Mouse (Mus musculus): ENCODE measurements at regions not wholly inside any gene's neighbourhood (a gene's known extent, or its start where the extent isn't known, plus 50 kb on each side); places are given as distances from the start of the nearest gene placed in this dataset.
A peak's percentile ranks its signal among the peaks of the same experiment; 100 is the strongest.

- Histone ChIP-seq H3K9me3 (ENCODE audit: control insufficient read depth, low read length) (no peaks in the 10 kb centered on the region), H3K27ac (ENCODE audit: low read depth, low read length) (no peak overlapping the region), H3K4me1 (replicated peaks; ENCODE audit: control insufficient read depth, insufficient read depth, low read length) (no peaks in the 10 kb centered on the region), H3K9ac (ENCODE audit: low read depth, low read length) (no peak overlapping the region), H3K4me3 (ENCODE audit: low read depth, low read length) (no peak overlapping the region), H3K36me3 (ENCODE audit: control insufficient read depth, insufficient read depth, low read length) (no peaks in the 10 kb centered on the region), H3K27me3 (replicated peaks; ENCODE audit: control insufficient read depth, insufficient read depth, low read length) (no peaks in the 10 kb centered on the region), H3K4me2 (no peak overlapping the region)
- 82% methylated on average over 2 of the region's 2 CpGs for WGBS
- ATAC-seq (replicated peaks; ENCODE audit: low FRiP score) (no peak), DNase-seq (ENCODE audit: low spot score) (no peak)
These were observed 137.1 kb downstream of the Plekhb2 start for GRCm38 (mm10) chr1:34986861-34987260.

GRCm38 (mm10) chr1:34987650-34988221 is 138.0 kb downstream of the Plekhb2 start:
- no peaks in the 10 kb centered on the region for H3K27me3 ChIP-seq (replicated peaks; ENCODE audit: control insufficient read depth, insufficient read depth, low read length)
- no peaks in the 10 kb centered on the region for H3K36me3 ChIP-seq (ENCODE audit: control insufficient read depth, insufficient read depth, low read length)
- 77% methylated on average over 8 of the region's 8 CpGs for WGBS
- DNase-seq (ENCODE audit: low spot score) = no peak
- no peaks in the 10 kb centered on the region for H3K9me3 ChIP-seq (ENCODE audit: control insufficient read depth, low read length)
- H3K4me1 ChIP-seq (replicated peaks; ENCODE audit: control insufficient read depth, insufficient read depth, low read length) = no peaks in the 10 kb centered on the region
- no peak overlapping the region for H3K4me2 ChIP-seq
- H3K27ac ChIP-seq (ENCODE audit: low read depth, low read length) = no peak overlapping the region
- no peak overlapping the region for H3K9ac ChIP-seq (ENCODE audit: low read depth, low read length)
- no peak for ATAC-seq (replicated peaks; ENCODE audit: low FRiP score)
- no peak overlapping the region for H3K4me3 ChIP-seq (ENCODE audit: low read depth, low read length)

- ATAC-seq (replicated peaks; ENCODE audit: low FRiP score) = no peak
- no peak for DNase-seq (ENCODE audit: low spot score)
- Histone ChIP-seq H3K27me3 (replicated peaks; ENCODE audit: control insufficient read depth, insufficient read depth, low read length) (no peaks in the 10 kb centered on the region), H3K27ac (ENCODE audit: low read depth, low read length) (no peak overlapping the region), H3K36me3 (ENCODE audit: control insufficient read depth, insufficient read depth, low read length) (no peaks in the 10 kb centered on the region), H3K4me3 (ENCODE audit: low read depth, low read length) (no peak overlapping the region), H3K4me2 (no peak overlapping the region), H3K4me1 (replicated peaks; ENCODE audit: control insufficient read depth, insufficient read depth, low read length) (no peaks in the 10 kb centered on the region), H3K9ac (ENCODE audit: low read depth, low read length) (no peak overlapping the region), H3K9me3 (ENCODE audit: control insufficient read depth, low read length) (no peaks in the 10 kb centered on the region)
- WGBS = 77% methylated on average over 7 of the region's 7 CpGs
These were observed 138.4 kb downstream of the Plekhb2 start for GRCm38 (mm10) chr1:34988225-34988624.

GRCm38 (mm10) chr1:35000801-35001200 is 151.0 kb downstream of the Plekhb2 start:
- Histone ChIP-seq H3K9me3 (ENCODE audit: control insufficient read depth, low read length) (no peaks in the 10 kb centered on the region), H3K36me3 (ENCODE audit: control insufficient read depth, insufficient read depth, low read length) (no peaks in the 10 kb centered on the region), H3K27me3 (replicated peaks; ENCODE audit: control insufficient read depth, insufficient read depth, low read length) (no peaks in the 10 kb centered on the region), H3K27ac (ENCODE audit: low read depth, low read length) (no peak overlapping the region), H3K9ac (ENCODE audit: low read depth, low read length) (no peak overlapping the region), H3K4me2 (no peak overlapping the region), H3K4me1 (replicated peaks; ENCODE audit: control insufficient read depth, insufficient read depth, low read length) (no peaks in the 10 kb centered on the region), H3K4me3 (ENCODE audit: low read depth, low read length) (no peak overlapping the region)
- DNase-seq (ENCODE audit: low spot score) (no peak), ATAC-seq (replicated peaks; ENCODE audit: low FRiP score) (no peak)
- 79% methylated on average over 1 of the region's 1 CpGs for WGBS

- no peaks in the 10 kb centered on the region for H3K9me3 ChIP-seq (ENCODE audit: control insufficient read depth, low read length)
- H3K4me3 ChIP-seq (ENCODE audit: low read depth, low read length) = no peak overlapping the region
- no peak overlapping the region for H3K27ac ChIP-seq (ENCODE audit: low read depth, low read length)
- 62% methylated on average over 4 of the region's 4 CpGs for WGBS
- DNase-seq (ENCODE audit: low spot score) = peak; percentile 33
- H3K9ac ChIP-seq (ENCODE audit: low read depth, low read length) = no peak overlapping the region
- no peak overlapping the region for H3K4me2 ChIP-seq
- no peaks in the 10 kb centered on the region for H3K27me3 ChIP-seq (replicated peaks; ENCODE audit: control insufficient read depth, insufficient read depth, low read length)
- no peak for ATAC-seq (replicated peaks; ENCODE audit: low FRiP score)
- H3K4me1 ChIP-seq (replicated peaks; ENCODE audit: control insufficient read depth, insufficient read depth, low read length) = no peaks in the 10 kb centered on the region
- no peaks in the 10 kb centered on the region for H3K36me3 ChIP-seq (ENCODE audit: control insufficient read depth, insufficient read depth, low read length)
These were observed 167.7 kb downstream of the Plekhb2 start for GRCm38 (mm10) chr1:35017471-35017870.

GRCm38 (mm10) chr1:35032619-35033018 is 182.8 kb downstream of the Plekhb2 start:
- no peak overlapping the region for H3K4me3 ChIP-seq (ENCODE audit: low read depth, low read length)
- no peaks in the 10 kb centered on the region for H3K36me3 ChIP-seq (ENCODE audit: control insufficient read depth, insufficient read depth, low read length)
- 57% methylated on average over 4 of the region's 4 CpGs for WGBS
- H3K27ac ChIP-seq (ENCODE audit: low read depth, low read length) = no peak overlapping the region
- no peaks in the 10 kb centered on the region for H3K4me1 ChIP-seq (replicated peaks; ENCODE audit: control insufficient read depth, insufficient read depth, low read length)
- H3K9ac ChIP-seq (ENCODE audit: low read depth, low read length) = no peak overlapping the region
- no peak overlapping the region for H3K4me2 ChIP-seq
- no peaks in the 10 kb centered on the region for H3K9me3 ChIP-seq (ENCODE audit: control insufficient read depth, low read length)
- H3K27me3 ChIP-seq (replicated peaks; ENCODE audit: control insufficient read depth, insufficient read depth, low read length) = no peaks in the 10 kb centered on the region
- DNase-seq (ENCODE audit: low spot score) = no peak
- ATAC-seq (replicated peaks; ENCODE audit: low FRiP score) = no peak

GRCm38 (mm10) chr1:35072811-35073210 is 223.0 kb downstream of the Plekhb2 start:
- Histone ChIP-seq H3K9me3 (ENCODE audit: control insufficient read depth, low read length) (no peaks in the 10 kb centered on the region), H3K27me3 (replicated peaks; ENCODE audit: control insufficient read depth, insufficient read depth, low read length) (no peaks in the 10 kb centered on the region), H3K4me3 (ENCODE audit: low read depth, low read length) (no peak overlapping the region), H3K36me3 (ENCODE audit: control insufficient read depth, insufficient read depth, low read length) (no peaks in the 10 kb centered on the region), H3K27ac (ENCODE audit: low read depth, low read length) (no peak overlapping the region), H3K9ac (ENCODE audit: low read depth, low read length) (no peak overlapping the region), H3K4me2 (no peak overlapping the region), H3K4me1 (replicated peaks; ENCODE audit: control insufficient read depth, insufficient read depth, low read length) (no peaks in the 10 kb centered on the region)
- ATAC-seq (replicated peaks; ENCODE audit: low FRiP score) = no peak
- DNase-seq (ENCODE audit: low spot score) = no peak
- WGBS = 82% methylated on average over 1 of the region's 1 CpGs

GRCm38 (mm10) chr1:35094873-35095272 is 245.1 kb downstream of the Plekhb2 start:
- no peaks in the 10 kb centered on the region for H3K27me3 ChIP-seq (replicated peaks; ENCODE audit: control insufficient read depth, insufficient read depth, low read length)
- ATAC-seq (replicated peaks; ENCODE audit: low FRiP score) (no peak), DNase-seq (ENCODE audit: low spot score) (no peak)
- H3K4me2 ChIP-seq = no peak overlapping the region
- no peak overlapping the region for H3K9ac ChIP-seq (ENCODE audit: low read depth, low read length)
- no peaks in the 10 kb centered on the region for H3K36me3 ChIP-seq (ENCODE audit: control insufficient read depth, insufficient read depth, low read length)
- no peak overlapping the region for H3K27ac ChIP-seq (ENCODE audit: low read depth, low read length)
- 36% methylated on average over 1 of the region's 1 CpGs for WGBS
- H3K4me1 ChIP-seq (replicated peaks; ENCODE audit: control insufficient read depth, insufficient read depth, low read length) = no peaks in the 10 kb centered on the region
- H3K9me3 ChIP-seq (ENCODE audit: control insufficient read depth, low read length) = no peaks in the 10 kb centered on the region
- no peak overlapping the region for H3K4me3 ChIP-seq (ENCODE audit: low read depth, low read length)

- Histone ChIP-seq H3K4me3 (ENCODE audit: low read depth, low read length) (no peak overlapping the region), H3K27ac (ENCODE audit: low read depth, low read length) (no peak overlapping the region), H3K36me3 (ENCODE audit: control insufficient read depth, insufficient read depth, low read length) (no peaks in the 10 kb centered on the region), H3K9ac (ENCODE audit: low read depth, low read length) (no peak overlapping the region), H3K4me2 (no peak overlapping the region), H3K4me1 (replicated peaks; ENCODE audit: control insufficient read depth, insufficient read depth, low read length) (no peaks in the 10 kb centered on the region), H3K27me3 (replicated peaks; ENCODE audit: control insufficient read depth, insufficient read depth, low read length) (no peaks in the 10 kb centered on the region), H3K9me3 (ENCODE audit: control insufficient read depth, low read length) (no peaks in the 10 kb centered on the region)
- DNase-seq (ENCODE audit: low spot score) (no peak), ATAC-seq (replicated peaks; ENCODE audit: low FRiP score) (no peak)
- 67% methylated on average over 2 of the region's 2 CpGs for WGBS
These were observed 246.0 kb downstream of the Plekhb2 start for GRCm38 (mm10) chr1:35095785-35096184.

Data from liver, embryonic 11.5 days (tissue).